Mouse (Mus musculus): ENCODE measurements at regions not wholly inside any gene's neighbourhood (a gene's known extent, or its start where the extent isn't known, plus 50 kb on each side); places are given as distances from the start of the nearest gene placed in this dataset.

DNA sequence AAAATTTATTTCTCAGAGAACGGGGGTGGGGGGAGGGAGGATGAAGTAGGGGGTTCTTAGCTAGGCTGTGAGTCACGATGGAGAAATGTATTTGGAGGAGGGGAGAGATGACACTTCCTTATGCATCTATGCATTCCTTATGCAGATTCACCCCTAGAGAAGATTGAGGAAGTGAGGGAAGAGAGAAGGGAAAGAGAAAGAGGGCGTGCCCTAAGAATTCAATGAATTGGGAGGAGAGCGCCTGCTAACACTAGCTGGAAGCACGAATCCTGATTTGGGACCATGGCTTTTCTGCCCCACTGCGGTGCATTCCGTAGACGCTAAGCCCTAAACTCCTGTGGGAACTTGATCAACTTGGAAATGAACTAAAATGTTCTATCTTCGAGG lies 56.1 kb downstream of the Foxi3 start:
- DNase-seq (ENCODE audit: low spot score), result no peak

- DNase-seq (ENCODE audit: low spot score), result peak; percentile 4
Observed at GRCm38 (mm10) chr6:71012823-71013461, 56.6 kb downstream of the Foxi3 start.

- no peak for DNase-seq (ENCODE audit: low spot score)
Observed at GRCm38 (mm10) chr6:71016388-71016787, 60.1 kb downstream of the Foxi3 start.

DNA sequence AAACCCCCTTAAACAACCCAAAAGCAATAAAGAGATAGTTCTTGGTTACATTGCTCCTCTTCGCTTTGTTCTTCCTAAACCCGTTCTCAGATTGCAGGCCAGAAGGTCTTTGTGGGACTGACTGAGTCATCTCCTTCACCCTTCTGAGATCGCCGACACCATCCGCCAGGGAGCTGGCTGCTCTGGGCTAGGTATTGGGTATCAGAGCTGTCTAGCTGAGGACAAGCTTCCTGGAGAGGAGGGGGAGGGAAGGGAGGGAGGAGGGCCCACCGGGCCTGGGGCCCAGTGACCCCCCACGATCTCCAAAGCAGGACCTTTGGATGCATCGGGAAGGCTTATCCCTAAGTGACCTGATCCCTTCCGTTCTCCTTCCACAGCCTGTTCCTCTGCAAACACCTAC lies 65.0 kb downstream of the Foxi3 start:
- no peak for DNase-seq (ENCODE audit: low spot score)

DNA sequence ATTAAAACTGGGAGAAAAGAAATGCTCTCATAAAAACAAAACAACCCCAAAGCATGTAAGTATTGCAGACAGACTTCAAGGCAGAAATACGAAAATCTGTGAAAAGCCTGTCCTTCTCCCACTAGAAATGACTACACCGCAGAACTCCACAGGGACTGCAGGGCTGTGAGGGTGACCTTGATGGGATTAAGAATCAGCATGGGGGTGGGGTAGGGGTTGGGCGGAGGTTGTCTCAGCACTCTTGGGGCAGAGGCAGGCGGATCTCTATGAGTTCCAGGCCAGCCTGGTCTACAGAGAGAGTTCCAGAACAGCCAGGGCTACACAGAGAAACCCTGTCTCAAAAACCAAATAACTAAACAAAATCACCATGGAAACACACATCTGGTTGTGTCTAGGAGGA lies 69.1 kb downstream of the Foxi3 start:
- DNase-seq (ENCODE audit: low spot score), result no peak

DNA sequence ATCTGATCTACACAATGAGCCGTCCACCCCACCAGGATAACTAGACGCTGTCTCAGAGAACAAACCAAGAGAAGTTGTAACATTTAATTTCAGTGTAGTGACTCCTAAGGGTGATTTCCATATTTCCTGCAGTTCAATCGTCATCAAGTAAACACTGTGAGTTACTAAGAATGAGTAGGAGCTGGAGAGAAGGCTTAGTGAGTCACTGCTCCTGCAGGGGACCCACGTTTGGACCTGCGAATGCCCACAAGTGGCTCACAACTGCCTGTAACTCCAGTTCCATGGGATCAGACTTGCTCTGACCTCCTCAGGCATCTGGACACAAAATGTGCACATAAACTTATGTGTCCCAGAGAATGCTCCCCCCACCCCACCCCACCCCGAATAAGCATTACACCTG lies 73.3 kb downstream of the Foxi3 start:
- DNase-seq (ENCODE audit: low spot score), result no peak

DNA sequence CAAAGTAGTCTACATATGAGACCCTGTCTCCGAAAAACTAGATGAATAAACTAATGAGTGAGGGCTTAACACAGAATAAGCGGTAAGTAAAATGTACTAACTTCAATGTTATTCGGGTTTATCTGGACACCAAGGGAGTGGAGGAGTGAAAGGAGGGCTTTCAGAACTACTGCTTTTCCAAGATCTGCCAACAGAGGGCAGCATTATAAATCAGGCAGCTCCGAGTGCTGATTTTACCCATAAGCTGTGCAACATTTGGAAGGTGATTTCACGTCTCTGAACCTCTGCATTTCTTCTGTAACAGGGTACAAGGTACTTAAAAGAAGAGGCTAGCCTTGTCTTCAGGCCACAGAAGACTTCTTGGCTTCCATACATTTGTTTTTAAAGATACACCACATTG lies 74.2 kb downstream of the Foxi3 start:
- peak; percentile 15 for DNase-seq (ENCODE audit: low spot score)

DNA sequence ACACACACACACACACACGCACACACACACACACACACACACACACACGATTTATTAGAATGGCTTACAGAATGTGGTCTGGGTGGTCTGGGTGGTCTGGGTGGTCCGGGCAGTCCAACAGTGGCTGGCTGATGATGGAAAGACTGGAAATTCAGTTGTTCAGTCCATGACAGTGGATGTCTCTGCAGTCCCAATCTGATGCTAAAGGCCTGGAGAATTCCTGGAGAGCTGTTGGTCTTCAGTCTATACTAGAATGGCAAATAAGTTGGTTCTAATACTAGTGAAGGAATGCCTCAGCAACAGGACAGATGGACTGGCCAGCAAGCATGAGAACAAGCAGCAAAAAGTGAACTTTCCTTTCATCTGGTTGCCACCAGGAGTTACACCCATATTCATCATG lies 87.9 kb downstream of the Foxi3 start:
- DNase-seq (ENCODE audit: low spot score), result no peak

DNA sequence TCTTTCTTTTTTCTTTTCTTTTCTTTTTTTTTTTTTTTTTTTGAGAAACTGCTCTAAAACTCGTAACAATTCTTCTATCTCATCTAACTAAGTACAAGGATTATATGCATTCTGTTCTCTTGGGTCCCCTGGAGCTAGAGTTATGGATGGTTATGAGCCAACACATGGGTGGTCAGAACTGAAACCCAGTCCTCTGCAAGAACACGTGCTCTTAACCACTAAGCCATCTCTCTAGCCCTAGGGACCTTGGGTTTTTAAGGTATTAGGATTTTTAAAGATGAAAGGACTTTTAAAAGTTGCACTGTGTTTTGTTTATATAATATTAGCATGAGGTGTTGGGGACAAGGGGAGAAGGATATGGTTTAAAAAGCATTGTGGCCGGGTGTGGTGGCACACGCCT lies 88.9 kb downstream of the Foxi3 start:
- DNase-seq (ENCODE audit: low spot score), result no peak

DNA sequence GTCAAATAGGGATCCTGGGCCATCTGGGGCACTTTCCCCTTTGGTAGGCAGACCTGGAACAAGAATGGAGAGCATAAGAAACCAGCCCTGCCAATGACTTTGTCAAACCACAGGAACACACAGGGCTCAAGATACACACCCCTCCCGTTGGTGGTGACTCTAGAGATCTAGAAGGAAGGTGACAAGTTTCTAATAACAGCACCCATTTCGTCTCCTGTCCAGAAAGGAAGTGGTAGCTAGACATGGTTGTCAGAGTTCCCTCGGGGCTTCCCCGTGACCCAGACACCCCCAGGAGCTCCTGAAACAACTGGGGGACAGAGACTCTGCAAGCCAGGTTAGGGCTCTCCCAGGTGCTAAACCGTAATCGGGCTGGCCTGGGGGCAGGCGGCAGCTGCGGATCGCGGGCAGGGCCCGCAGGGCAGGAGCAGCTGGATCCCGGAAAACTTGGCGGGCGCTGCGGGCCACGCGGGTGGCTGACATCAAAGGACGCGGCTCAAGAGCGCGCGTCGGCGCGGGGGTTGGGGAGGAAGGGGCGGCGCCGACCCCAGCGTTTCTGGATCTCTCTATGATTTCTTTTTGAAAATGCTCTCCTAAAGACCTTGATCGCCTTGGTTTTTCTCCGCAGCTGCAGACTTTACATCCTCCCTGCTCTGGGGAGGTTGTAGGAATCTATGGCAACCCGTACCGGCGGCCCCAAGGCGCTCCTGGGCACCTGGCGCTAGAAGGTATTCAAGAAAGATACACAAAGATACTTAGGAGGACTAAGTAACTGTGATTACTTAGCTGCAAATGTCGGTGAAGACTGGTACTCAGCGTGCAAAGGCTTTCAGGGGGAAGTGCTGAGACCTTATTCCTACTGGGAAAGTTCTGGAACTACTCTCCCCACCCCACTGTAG lies 92.1 kb downstream of the Foxi3 start:
- DNase-seq (ENCODE audit: low spot score), result peak; percentile 41

DNA sequence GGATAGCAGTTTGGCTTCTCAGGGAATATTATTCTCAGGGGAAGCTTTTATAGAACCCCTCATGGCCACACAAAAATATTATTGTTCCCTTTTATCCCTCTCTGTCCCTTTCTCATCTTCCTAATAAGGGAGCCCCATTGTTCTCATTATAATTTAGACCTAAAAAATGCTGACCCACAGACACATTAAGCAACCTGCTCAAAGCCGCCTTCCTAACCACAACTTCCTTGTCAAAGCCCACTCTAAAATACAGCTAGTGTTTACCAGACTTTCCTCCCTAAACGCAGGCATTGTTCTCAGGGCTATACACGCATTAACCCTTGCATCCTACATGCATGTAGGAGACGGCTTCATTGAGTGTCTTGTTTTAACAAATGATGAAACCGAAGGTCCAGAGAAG lies 93.9 kb downstream of the Foxi3 start:
- DNase-seq (ENCODE audit: low spot score), result no peak

GRCm38 (mm10) chr6:71050754-71051213 lies 93.5 kb downstream of the Thnsl2 start:
- DNase-seq (ENCODE audit: low spot score), result no peak

DNA sequence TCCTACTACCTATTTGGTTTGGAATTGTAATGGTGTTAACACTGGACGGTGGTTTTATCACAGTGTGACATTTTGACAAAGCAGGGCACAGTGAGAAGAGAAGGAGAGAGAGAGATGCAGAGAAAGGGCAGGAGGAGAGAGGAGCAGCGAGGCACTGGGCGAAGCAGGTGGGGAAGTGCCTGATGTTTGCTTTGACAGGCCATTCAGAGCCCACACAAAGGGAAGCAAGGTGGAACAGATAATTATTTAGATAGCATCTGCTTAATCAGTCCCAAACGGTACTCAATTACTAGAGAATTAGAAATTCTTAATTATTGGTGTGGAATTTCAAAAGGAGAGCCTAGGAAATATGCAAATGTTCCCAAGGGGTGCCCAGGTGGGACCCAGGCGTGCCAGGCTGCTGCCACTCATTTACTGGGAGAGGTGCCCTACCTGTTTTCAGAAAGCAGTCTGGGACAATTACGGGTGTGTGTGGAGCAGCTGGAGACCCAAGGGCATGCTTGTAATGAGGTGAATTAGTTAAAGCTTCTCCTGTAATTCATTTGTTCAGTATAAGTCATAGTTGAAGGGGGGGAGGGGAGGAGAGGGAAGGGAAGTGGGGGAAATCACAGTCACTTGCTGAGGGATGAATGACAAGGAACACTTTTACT lies 86.9 kb downstream of the Thnsl2 start:
- DNase-seq (ENCODE audit: low spot score), result no peak

GRCm38 (mm10) chr6:71060116-71060515 lies 84.1 kb downstream of the Thnsl2 start:
- DNase-seq (ENCODE audit: low spot score), result no peak

DNA sequence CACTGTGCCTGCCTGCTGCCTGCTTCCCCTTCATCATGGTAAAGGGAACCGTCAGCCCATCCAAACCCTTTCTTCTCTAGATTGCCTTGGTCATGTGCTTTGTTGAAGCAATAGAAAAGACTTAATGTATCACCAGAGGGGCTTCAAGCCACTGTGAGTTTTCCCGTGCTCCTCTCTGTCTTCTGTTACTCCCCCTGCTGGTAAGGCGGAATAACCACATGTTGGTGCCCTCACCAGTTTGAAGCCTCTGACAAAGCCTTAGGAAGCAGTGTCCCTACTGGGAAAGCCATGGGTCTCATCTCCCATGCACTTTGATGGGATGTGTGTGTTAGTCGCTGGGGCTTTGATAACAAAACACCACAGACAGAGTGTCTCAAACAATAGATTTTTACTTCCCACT lies 81.3 kb downstream of the Thnsl2 start:
- no peak for DNase-seq (ENCODE audit: low spot score)

DNA sequence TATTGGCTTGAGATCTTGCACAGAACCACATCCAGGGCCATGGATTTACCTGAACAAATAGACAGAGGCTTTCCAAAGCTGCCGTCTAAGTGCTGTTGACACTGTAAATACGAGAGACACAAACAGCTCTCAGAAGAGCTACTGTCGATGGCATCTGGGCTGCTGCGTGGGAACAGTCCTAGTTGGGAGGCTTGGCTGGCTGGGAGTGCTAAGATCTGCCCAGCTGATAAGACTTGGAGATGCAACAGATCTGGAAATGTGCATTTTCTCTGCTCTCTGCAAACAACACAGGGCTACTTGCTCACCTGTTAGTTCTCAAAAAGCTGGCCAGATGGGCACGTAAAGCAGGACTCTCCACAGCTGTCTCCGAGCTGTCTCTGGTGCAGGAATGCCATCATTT lies 78.8 kb downstream of the Thnsl2 start:
- no peak for DNase-seq (ENCODE audit: low spot score)

- DNase-seq (ENCODE audit: low spot score), result no peak
Observed at GRCm38 (mm10) chr6:71069229-71069628, 75.0 kb downstream of the Thnsl2 start.

- DNase-seq (ENCODE audit: low spot score), result no peak
Observed at GRCm38 (mm10) chr6:71074789-71075191, 69.4 kb downstream of the Thnsl2 start.
